Mouse (Mus musculus) retina, postnatal 1 day (tissue): ENCODE measurements around the gene Phf5a.
"Not testable (repeated sequence)": the region's sequence is repeated elsewhere in the genome, so short reads cannot be mapped to it uniquely, and the experiment has no call there.

ENCODE experiments used
- DNase-seq: peaks from one replicate; pipeline ENCODE4 v3.0.0-alpha.2; 2012

The Phf5a gene

GRCm38 (mm10) chr15:81871604-81872261 lies at the start of gene Phf5a:
Phf5a (minus strand) TSS chr15:81871911.
- peak; percentile 99 for DNase-seq

DNA sequence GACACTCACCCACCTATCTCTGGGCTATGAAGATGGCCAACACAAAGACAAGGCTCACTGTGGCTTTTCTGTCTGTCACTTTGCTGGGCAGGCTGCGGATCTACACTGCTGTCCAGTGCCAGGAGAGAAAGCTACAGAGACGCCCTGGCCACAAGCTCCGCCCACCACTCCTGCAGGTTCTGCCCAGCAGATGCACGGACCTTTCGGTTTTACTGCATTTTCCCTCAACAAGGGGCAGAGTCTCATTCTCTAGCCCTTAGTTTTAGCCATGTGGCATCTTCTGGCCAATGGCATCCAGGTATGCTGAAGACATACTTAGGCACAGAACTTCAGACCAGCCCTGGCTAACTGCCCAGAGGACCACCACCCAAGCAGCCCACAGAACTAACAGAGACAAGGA lies 49.5 kb upstream of the Phf5a start:
- no peak for DNase-seq

- no peak for DNase-seq
Observed at GRCm38 (mm10) chr15:81920546-81921217, 49.0 kb upstream of the Phf5a start.

- DNase-seq = no peak
Observed at GRCm38 (mm10) chr15:81919062-81919461, 47.4 kb upstream of the Phf5a start.

DNA sequence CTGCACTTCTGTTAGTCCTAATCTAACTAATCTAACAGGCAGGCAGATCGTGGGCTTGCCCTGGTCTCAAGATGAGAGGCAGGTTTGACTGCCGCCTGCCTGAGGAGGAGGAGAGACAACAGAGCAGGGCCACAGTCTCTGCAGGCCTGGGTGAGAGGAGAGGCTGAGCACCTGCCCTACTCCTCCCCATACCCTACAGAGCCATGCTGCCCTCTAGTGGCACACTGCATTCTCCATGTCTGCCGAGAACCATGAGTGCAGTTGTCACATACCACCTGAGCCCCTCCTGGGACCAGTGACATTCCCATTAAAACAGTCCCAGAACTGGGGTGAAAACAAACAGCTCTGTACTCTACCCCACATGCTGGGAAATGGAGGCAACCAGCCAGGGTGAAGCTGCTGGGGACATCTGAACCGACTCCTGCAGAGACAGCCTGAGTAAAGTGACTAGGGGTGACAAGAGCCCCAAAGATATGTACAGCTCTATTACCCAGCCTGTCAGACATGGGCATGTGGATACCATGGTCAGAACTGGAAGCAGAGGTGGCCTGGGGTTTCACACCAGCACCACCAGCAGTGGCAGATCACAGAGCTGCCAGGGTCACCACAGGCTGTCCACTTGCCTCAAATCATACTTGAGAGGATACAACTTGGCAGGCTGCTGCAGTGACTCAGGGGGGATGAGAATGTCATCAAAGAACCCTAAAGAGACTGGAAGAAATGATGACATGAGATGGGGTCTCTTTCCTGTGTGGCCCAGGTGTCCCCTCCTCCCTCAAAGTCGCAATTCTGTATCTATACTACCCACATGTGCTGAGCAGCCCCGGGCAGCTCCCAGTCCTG lies 46.1 kb upstream of the Phf5a start:
- DNase-seq = peak; percentile 76

DNA sequence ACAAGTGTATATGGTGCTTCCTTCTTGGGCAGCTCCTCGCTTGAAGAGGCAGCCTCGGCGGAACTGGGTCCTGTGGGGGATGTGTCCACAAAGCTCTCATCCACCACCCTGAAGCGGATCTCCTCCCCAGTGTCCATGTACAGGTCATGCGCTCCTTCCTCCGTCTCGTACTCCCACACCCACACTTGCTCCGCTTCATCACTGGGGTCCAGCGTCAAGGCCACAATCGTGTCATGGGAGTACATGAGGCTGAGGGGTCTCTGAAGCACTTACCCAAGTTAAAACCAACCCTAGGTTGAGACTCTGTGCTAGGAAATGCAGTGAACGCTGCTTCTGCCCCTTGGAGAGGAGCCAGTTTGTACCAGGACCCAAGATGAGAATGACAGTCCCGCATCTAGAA lies 45.5 kb upstream of the Phf5a start:
- DNase-seq = no peak

- no peak for DNase-seq
Observed at GRCm38 (mm10) chr15:81915663-81916062, 44.0 kb upstream of the Phf5a start.

DNA sequence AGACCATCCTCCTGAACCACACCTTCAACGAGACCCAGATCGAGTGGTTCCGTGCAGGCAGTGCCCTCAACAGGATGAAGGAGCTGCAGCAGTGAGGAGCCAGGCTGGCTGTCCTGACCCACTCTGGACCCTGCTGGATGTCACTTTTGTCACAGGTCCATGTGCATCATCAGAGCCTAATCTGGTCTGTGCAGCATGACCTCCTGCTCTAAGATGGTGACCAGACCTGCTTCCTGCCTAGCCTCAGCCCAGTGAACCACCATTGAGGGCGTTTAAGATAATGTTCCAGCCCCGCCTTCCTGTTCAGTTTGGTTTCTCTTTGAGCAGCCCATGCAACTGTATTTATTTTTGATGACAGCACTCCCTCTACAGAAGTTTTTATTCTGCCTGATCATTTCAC lies 43.0 kb upstream of the Phf5a start:
- no peak for DNase-seq

DNA sequence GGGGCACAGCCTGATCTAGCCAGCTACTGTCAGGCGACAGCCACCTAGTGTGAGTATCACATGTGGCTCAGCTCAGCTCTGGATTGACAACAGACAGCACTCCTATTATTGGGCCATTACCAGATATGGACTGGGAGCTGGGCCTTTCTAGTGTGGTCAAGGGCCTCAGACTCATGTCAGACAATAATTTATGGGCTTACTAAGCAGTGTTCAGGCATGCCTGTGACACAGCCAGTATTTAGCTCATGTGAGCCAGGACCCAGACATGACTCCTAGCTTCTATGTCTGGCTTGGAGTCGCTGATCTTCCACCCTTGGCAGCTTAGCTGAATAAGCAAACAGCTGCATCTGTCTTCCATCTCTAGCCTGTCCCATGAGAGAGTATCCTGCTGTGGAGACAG lies 40.8 kb upstream of the Phf5a start:
- no peak for DNase-seq

DNA sequence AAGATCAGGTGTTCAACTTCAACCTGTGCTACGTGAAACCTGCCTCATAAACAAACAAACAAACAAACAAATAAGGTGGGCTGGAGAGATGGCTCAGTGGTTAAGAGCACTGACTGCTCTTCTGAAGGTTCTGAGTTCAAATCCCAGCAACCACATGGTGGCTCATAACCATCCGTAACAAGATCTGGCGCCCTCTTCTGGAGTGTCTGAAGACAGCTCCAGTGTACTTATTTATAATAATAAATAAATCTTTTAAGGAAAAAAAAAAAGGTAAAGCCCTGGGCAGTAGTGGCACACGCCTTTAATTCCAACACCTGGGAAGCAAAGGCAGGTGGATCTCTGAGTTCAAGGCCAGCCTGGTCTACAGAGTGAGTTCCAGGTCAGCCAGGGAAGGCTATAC lies 37.1 kb upstream of the Phf5a start:
- DNase-seq = not testable (repeated sequence)

- DNase-seq = no peak
Observed at GRCm38 (mm10) chr15:81907953-81908352, 36.2 kb upstream of the Phf5a start.

DNA sequence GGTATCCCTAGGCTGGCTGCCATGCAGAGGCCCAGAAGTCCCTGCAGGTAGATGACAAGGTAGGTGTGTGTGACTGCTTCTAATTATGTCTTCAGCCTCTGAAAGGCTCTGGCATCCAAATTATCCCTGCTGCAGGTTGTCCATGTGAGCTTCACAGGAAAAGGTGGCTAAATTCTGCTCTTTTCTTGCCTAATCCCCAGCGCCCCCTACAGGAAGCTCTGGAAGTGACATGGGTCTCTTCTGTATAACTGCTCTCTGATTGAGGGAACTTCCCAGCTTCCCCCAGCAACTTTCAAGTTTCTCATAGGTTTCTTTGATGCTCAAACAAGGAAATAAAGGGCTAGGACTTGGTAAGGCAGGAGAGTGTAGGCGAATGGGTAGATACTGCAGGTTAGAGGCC lies 33.2 kb upstream of the Phf5a start:
- peak; percentile 76 for DNase-seq

GRCm38 (mm10) chr15:81898751-81899150 lies 27.0 kb upstream of the Phf5a start:
- no peak for DNase-seq

DNA sequence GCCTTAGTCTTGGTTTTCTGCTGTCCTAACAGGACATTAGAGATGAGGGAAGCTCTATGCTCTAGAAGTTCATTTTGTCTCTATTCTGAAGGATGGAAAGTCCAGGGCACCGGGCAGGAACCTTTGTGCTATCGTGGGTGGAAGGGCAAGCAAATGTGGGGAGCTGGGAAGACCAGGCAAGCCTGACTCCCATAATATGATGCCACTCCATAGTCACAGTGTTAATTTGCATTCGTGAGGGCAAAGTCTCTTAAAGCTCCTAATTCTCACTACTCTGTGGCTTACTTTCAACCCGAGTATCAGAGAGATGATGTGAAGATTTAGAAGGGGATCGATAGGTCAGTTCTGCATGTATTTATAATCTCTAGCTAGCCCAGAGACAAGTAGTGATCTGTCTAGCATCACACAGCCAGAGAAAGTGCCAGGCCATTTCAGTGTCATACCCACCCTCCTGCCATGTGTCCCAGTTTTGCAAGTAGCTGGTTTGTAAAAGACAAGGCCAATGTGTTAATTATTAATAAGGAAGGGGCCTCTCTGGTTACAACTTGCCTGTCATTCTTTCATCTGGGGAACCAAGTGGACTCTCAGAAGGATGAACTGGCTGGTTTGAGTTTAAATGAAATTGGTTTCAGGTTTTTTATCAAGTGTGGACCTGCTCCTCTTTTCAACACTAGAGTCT lies 26.0 kb upstream of the Phf5a start:
- no peak for DNase-seq

DNA sequence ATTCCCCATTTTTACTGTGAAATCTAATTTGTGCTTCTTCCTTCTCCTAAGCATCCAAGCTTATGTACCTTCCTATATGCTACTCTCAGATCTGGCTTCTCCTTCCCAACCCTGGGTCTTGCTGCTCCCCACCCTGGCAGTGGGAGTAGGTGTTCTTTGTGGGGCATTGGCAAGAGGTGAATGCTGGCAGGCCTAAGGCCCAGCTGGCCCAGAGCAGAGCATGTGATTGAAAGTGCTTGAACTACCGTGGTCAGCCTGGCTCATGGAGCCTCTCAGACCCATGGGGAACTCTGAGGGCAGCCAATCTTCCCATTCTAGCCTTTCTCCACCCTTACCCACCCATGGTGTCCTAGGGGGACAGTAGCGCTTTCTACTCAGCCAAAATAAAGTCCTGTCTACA lies 24.7 kb upstream of the Phf5a start:
- DNase-seq = no peak

GRCm38 (mm10) chr15:81894002-81894401 lies 22.3 kb upstream of the Phf5a start:
- no peak for DNase-seq

- no peak for DNase-seq
Observed at GRCm38 (mm10) chr15:81891822-81892580, 20.3 kb upstream of the Phf5a start.

DNA sequence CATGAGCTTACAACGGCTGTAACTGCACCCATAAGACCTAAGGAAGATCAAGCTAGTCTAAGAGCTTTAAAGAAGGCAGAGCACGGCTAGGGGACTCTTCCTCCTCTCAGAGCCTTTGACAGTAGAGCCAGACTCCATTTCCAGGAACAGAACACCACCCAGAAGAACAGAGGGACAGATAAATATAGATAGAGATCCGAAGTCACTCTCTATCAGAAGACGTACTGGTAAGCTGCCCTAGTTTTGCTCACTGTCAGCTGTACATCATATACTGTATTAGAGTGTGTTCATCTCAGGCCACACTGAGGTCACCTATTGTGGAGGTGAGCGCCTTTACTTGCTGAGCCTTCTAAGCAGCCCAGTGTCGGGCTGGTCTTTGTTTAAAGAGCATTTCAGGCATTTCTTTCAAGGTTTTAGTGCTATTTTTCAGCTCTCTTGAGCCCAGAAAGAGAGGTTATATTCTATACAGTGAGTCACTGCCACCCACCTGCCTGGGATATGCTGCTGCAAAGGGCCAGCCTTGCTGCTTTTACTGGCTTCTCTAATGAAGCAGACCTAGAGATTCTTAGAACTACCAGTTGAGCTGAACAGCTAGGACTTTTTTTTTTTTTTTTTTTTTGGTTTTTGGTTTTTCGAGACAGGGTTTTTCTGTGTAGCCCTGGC lies 19.6 kb upstream of the Phf5a start:
- no peak for DNase-seq

- no peak for DNase-seq
Observed at GRCm38 (mm10) chr15:81889175-81889574, 17.5 kb upstream of the Phf5a start.

DNA sequence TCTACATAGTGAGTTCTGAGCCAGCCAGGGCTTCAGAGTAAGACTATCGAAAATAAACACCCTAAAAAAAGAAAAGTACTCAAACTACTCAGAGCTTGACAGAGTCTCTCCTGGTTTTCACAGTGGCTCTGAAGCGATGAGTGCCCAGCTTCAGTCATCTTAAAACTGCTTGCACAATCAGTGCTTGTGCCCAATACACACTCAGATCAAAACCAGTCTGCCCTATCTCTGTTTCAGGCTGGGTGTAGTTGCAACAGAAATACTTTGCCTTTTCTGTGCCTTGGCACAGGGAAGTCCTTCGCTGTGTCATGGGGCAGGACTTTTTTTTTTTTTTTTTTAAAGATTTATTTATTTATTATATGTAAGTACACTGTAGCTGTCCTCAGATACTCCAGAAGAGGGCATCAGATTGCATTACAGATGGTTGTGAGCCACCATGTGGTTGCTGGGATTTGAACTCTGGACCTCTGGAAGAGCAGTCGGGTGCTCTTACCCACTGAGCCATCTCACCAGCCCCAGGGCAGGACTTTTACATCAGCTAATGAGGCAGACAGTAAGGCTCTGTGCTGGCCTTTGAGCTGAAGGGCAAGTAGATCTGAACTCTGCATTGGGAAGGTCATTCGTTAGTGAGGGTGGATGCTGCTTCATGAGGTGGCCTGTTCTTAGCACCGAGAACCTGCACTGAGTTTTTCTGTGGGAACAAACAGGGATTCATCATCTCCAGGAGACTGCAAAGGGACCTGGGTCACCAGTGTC lies 15.3 kb upstream of the Phf5a start:
- DNase-seq = no peak

DNA sequence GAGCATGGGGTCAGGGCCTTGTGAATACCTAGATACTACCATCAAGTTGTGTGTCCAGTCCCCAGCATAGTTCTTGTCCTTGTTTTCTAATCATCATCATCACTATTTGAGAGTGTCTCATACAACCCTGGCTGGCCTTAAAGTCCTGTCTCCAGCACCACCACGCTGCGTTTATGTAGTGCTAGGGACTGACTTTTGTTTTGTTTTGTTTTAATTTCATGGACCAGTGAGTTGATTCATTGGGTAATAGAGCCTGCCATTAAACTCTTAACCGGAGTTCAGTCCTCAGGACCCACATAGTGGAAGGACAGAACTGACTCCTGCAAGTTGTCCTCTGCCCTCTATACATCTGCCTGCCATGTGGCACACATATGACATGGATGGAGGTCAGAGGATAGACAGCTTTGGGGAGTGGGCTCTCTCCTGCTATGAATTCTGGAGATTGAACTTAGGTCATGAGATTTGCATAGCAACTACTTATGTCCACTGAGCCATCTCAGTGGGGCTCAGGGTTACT lies 13.8 kb upstream of the Phf5a start:
- DNase-seq = no peak
